Mouse (Mus musculus) spleen, adult 18-20 months (tissue): ENCODE data around the gene Car8.

ENCODE experiments used
- DNase-seq, 2 experiments: peaks; one replicate each; pipeline ENCODE4 v3.0.0; 2022; ENCODE audit warnings: mixed read lengths in 2 of 2

The Car8 gene

GRCm38 (mm10) chr4:8238560-8239305 lies at the start of gene Car8:
Gene Car8, minus strand, starts transcription at chr4:8239041.
- DNase-seq, result no peak

- DNase-seq, result no peak
Observed at GRCm38 (mm10) chr4:8284934-8285333, 46.1 kb upstream of the Car8 start.

DNA sequence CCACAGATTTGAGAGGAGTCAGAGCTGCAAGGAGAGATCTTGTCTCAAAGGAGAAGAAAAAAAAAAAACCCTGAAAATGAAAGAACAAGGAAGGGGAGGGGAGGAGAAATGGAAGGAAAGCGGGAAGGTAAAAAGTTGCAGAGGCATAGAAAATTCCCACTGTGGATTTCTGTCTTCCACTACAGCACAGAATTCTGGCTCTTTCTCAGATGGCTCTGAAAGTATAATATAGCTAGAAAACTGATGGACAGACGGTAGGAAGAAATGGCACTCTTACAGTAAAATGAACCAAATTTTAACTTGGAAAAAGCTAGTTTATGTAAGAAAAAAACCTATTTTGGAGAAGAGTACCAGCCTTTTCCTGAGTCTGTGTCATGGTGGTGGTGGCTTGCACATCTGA lies 39.3 kb upstream of the Car8 start:
- no peak for DNase-seq

- no peak for DNase-seq
Observed at GRCm38 (mm10) chr4:8249805-8250204, 11.0 kb upstream of the Car8 start.

DNA sequence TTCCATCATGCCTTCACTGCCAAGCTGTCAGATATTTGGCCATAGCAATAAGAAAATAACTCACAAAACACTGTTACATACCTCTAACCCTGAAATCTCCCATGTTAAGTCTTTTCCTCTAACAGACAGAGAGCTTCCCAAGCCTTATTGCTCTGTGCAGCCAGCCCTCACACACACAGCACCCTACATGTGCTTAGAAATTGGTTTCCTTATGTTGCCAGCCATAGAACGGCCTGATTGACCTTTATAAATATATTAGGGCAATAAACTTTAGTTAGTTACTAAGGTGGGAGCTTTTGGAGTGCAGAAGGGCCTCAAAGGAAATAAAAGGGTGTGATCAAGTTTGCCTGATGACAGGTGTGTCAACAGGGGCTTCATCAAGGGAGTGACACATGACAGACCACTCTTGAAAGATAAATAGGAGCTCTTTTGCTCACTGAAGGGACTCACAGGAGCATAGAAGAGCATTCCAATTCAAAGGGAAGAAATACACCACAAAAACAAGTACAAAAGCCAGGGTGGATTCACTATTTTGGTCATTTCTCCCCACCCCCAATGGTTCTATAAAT lies 6.7 kb upstream of the Car8 start:
- DNase-seq, result no peak

- DNase-seq, result no peak
Observed at GRCm38 (mm10) chr4:8245062-8245461, 6.2 kb upstream of the Car8 start.

GRCm38 (mm10) chr4:8239699-8240098 lies 858 bp upstream of the Car8 start:
- no peak for DNase-seq

DNA sequence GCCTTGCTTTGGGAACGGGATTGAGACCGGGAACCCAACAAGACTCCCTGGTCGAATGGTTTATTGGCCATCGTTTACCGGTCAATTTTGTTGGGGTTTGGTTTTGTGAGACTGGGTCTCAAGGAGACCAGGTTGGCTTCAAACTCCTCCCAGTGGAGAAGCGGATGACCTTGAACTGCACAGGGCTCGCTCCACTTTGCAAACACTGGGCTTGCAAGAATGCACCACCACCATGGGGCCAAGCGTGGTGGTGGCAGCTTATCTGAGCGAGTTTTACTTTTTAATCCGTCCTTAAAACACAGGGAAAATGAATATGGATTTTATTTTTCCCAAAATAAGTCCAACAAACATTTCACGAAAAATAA lies 447 bp upstream of the Car8 start:
- DNase-seq, result no peak

DNA sequence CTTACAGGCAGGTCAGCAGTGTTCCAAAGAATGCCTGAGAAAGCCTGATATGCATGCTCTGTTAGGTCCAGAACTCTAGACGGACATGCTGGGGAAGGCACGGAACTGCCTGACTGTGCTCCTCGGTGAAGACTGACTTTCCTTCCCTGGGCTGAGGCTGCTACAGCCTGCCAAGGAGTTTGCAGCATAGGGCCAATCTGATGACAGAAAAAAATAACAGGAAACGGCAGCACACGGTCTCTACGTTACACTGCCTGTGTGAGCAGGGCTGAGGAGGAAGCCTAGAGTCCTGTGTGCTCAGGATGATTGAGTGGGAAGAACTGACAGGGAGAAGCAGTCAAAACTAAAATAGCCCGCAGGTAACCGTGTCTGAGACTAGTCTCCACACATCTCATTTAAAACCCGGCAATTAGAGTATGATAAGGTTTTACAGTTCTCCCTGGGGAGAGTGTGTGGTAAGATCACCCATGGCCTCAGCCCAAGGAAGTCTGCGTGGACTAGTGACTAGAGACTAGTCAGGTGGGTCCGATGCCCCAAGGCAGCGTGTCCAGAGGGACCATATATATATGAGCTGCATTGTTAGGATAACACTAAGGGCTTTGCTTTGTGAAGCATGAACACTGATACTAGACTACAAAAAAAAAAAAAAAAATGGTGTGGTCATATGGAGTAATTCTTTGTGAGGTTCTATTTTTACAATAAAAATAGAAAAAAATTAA lies 6.3 kb downstream of the Car8 start:
- DNase-seq, result no peak

DNA sequence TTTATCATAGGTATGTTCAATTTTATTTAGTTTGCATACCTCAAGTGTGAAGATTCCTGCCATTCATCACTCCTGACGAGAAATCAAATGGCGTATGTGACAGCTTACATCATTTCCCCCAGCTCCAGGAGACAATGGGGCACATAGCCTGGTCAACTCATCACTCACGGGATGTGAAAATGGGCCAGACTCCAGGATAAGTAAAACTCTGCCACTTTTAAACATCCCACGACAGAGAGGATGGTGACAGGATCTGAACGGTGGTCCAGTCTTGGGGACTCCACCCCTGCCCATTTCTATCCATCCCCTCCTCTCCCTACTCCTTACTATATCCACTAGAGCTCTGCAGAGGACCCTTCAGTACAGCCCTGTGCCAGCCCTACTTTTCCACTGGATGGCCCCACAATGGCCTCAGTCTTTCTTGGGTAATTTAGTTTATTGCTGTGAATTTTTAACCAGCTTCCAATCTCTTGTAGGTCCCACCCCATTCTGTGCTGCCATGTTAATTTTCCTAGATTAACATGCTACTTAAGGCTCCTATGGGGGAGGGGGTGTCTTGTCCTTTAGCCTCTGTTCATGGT lies 7.5 kb downstream of the Car8 start:
- no peak for DNase-seq

DNA sequence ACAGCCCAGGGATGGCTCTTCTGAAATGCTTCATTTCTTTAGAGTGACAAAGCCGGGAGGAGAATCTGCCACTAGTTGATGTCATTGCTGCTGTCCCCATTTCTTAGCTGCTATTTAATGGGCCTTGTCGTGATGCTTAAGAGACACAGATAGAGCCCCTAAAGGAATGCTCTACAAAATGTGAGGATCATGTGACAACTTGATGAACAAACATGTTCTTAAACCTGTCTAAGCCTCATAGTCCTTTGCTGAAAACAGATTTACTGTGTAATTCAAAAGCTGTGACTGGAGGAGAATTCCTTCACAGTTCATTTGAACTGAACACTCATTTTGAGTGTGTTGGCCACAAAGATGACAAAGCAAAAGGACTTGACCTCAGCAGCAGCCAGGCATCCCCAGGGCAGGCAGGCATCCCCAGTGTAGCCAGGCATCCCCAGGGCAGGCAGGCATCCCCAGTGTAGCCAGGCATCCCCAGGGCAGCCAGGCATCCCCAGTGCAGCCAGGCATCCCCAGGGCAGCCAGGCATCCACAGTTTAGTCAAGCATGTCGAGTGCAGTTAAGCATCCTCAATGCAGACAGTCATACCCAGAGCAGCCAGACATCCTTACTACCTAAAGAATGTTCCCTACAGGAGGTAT lies 9.1 kb downstream of the Car8 start:
- DNase-seq, result no peak

- DNase-seq, result no peak
Observed at GRCm38 (mm10) chr4:8218941-8219340, 19.9 kb downstream of the Car8 start.

- DNase-seq, result no peak
Observed at GRCm38 (mm10) chr4:8218004-8218403, 20.8 kb downstream of the Car8 start.

DNA sequence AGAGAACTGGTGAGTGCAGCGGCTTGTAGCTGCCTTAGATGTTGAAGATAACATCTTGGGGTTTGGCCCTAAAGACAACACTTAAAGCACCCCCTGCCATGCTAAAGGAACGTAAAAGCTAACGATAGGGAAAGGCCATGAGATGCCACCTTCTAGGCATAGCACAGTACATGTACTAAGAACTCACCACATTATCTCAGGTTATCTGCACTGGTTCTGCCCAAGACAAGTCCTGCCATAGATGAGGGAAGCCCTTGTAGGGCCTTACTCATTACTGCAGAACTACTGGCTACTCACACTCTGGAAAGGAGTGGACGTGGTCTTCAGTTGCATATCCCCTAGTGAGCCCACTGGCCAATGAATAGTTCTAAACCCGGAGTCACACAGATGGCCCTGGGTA lies 21.6 kb downstream of the Car8 start:
- no peak for DNase-seq

DNA sequence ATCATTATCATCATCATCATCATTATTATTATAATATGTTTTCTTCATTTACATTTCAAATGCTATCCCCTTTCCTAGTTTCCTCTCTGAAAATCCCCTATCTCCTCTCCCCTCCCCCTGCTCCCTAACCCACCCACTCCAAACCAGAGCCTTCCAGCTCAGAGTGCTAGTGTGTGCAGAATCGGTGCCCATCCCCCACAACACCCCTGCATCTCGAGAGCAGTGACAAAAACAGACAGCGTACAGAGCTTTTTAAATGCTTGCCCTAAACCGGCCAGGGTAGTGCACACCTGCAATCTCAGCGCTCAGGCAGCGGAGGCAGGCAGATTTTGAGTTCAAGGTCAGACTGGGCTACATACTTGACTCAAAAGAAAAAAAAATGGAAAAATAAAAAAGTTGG lies 22.3 kb downstream of the Car8 start:
- DNase-seq, result no peak

DNA sequence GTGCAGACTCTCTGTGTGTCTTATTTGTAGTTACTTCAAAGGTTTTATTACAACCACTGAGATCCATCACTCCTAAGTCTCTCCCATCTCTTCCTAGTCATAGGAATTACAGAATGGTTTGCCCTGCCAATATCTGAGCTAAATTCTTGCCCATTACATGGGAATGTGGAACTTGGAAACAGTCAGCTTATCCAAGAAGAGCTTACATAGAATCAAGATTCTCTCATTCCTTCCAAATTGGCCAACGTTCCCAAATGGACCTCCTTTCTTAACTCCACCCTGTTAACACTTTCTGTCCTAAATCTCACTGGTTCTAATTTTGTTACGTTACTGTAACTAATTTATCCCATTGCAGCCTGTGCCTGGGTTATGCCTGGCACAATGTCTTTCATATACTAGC lies 25.2 kb downstream of the Car8 start:
- no peak for DNase-seq

DNA sequence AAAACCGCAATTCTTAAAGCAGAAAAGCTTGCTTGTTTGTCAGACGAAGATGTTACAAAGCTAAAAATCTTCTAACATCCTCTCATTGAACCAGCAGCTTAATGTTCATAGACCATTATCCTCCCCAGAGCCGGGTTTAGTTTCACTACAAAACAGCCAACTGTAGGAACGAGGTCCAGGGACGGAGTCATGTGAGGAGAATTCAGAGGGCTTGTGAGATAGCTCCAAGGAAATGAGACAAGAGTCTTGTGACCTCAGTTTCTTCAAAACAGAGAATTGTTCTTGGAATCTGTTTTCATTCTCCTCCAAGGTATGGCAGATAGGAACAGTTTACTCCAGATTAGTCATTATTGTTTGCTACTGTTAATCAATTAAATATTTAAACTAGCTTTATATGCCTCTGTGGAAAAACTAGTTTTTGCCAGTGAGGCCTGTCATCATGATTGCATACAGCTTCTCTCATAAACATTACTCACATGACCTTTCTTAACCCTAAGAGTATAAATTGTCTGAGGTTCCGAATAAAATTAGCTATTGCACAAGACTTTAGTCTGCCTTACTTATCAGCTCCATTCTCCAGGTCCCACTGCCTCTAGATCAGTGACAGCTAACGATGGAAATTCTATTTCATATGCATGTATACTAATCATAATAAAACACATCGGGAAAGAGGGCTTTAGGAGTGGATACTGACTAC lies 25.8 kb downstream of the Car8 start:
- DNase-seq, result no peak

DNA sequence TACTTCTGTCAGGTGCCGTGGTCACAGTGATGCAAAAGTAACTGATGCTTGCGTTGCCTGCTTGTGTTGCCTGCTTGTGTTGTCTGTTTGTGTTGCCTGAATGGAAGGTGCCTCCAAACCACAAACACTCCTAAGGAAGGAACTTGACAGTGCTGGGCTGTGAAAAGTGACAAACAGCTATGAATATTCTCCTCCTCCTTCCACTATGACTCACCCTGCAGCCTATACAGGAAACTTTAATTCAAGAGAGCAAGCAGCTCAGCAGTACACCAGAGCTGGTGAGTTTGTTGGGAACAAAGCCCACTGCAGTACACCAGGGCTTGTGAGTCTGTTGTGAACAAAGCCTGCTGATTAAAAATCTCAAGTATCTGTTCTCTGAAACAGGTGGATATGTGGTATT lies 28.4 kb downstream of the Car8 start:
- no peak for DNase-seq

GRCm38 (mm10) chr4:8207924-8208323 lies 30.9 kb downstream of the Car8 start:
- DNase-seq, result no peak

- DNase-seq, result no peak
Observed at GRCm38 (mm10) chr4:8206918-8207573, 31.8 kb downstream of the Car8 start.

GRCm38 (mm10) chr4:8205089-8205649 lies 33.7 kb downstream of the Car8 start:
- no peak for DNase-seq

- DNase-seq, result no peak
Observed at GRCm38 (mm10) chr4:8203367-8203766, 35.5 kb downstream of the Car8 start.
